Comparison of ENCODE assay signal across 9 mouse cellular contexts in genomic region chr15:102442490-102442889, GRCm38 (mm10). TPM values are rescaled to one million over a fixed set of nuclear protein-coding genes. Genes with fewer than 3 reads are reported as not detected.
DNase-seq lines count a peak whose midpoint lies in the region; ATAC-seq and TF ChIP-seq lines count a peak whose summit lies in the region.
"Had no signal": no experiment of that assay in that cellular context is flagged by ENCODE, and none has a peak within 500 bp of the region (broad histone marks: within the 10 kb centered on the region; RNA-seq: fewer than 3 reads in every experiment).

No protein-coding gene starts in this region.

- no peak for TF ChIP-seq POLR2A in cortical plate, adult 2 months (IDR thresholded peaks at IDR 0.05; ENCODE audit: extremely low read depth, insufficient read depth, low read length)

- no peak overlapping the region for H3K27ac ChIP-seq in cortical plate, adult 2 months (ENCODE audit: insufficient read depth, low read length)
- no peak overlapping the region for H3K27ac ChIP-seq in liver, embryonic 14.5 days
- H3K27ac ChIP-seq: limb, embryonic 13.5 days had no signal

- H3K27me3 ChIP-seq in liver, embryonic 14.5 days (ENCODE audit: control insufficient read depth, insufficient read depth, low read length), result no peaks in the 10 kb centered on the region
- H3K27me3 ChIP-seq: limb, embryonic 13.5 days had no signal

- TF ChIP-seq EP300 in liver, embryonic 14.5 days (IDR thresholded peaks at IDR 0.05; ENCODE audit: low read depth), result no peak

- H3K36me3 ChIP-seq in liver, embryonic 14.5 days (replicated peaks; ENCODE audit: control insufficient read depth, insufficient read depth, low read depth), result no peaks in the 10 kb centered on the region

- no peak overlapping the region for H3K4me3 ChIP-seq in cortical plate, adult 2 months (ENCODE audit: insufficient read depth, low read length)
- no peak overlapping the region for H3K4me3 ChIP-seq in liver, embryonic 14.5 days (ENCODE audit: insufficient read depth in 1 of 2, low read depth in 2 of 2, low read length in 2 of 2)
- H3K4me3 ChIP-seq: limb, embryonic 13.5 days had no signal

- 41% methylated on average over 2 of the region's 2 CpGs for WGBS in liver, embryonic 14.5 days (ENCODE audit: insufficient replicate concordance)

- DNase-seq in CD4-positive, CD25-positive, alpha-beta regulatory T cell, adult 2 months (ENCODE audit: low read depth, low spot score), result peak; percentile 85
- peak; percentile 98 for DNase-seq in adipocyte (ENCODE audit: low spot score)
- peak; percentile 56 to 79 for DNase-seq in gastrocnemius, postnatal 4 days (ENCODE audit: low spot score in 2 of 2)
- peak; percentile 84 to 93 for DNase-seq in kidney, postnatal 25 days
- DNase-seq in liver, embryonic 14.5 days (ENCODE audit: low read depth in 3 of 3, low spot score in 3 of 3), result peak; percentile 50 to 66 (median 58)
- peak; percentile 63 for DNase-seq in retina, adult 2 months (ENCODE audit: low read depth, low spot score)
- peak; percentile 85 for DNase-seq in thymus, postnatal 25 days

- 0 out of 2 replicates have a peak, but pooled peaks have one; percentile 30 for ATAC-seq in liver, embryonic 14.5 days (ENCODE audit: insufficient read depth)

- H3K4me1 ChIP-seq in cortical plate, adult 2 months (ENCODE audit: control insufficient read depth, insufficient read depth, low read length), result no peaks in the 10 kb centered on the region
- no peaks in the 10 kb centered on the region for H3K4me1 ChIP-seq in liver, embryonic 14.5 days (replicated peaks; ENCODE audit: control insufficient read depth in 2 of 2, insufficient read depth in 2 of 2, low read length in 1 of 2)
- H3K4me1 ChIP-seq: limb, embryonic 13.5 days had no signal

- peak; percentile 73 for TF ChIP-seq CTCF in cortical plate, adult 2 months (IDR thresholded peaks at IDR 0.05; ENCODE audit: extremely low read depth, insufficient read depth, low read length)
- TF ChIP-seq CTCF in liver, embryonic 14.5 days (IDR thresholded peaks at IDR 0.05; ENCODE audit: low read depth), result peak; percentile 85

- no peak overlapping the region for H3K9ac ChIP-seq in liver, embryonic 14.5 days (replicated peaks)
- H3K9ac ChIP-seq: limb, embryonic 13.5 days had no signal

- H3K4me2 ChIP-seq in liver, embryonic 14.5 days (ENCODE audit: low read depth), result no peak overlapping the region
- H3K4me2 ChIP-seq: limb, embryonic 13.5 days had no signal

- H3K9me3 ChIP-seq in liver, embryonic 14.5 days (ENCODE audit: control insufficient read depth, low read length), result no peaks in the 10 kb centered on the region
- H3K9me3 ChIP-seq: limb, embryonic 13.5 days had no signal

RNA-seq across cellular contexts. Expression of gene Amhr2, which starts 2.7 kb away (rescaled TPM):
- 1.2 and 1.4 TPM in 2 replicates for polyA plus RNA-seq in cortical plate, adult 2 months (2012; rRNA removed)
- 1 to 10 TPM; 3.6 to 3.9 TPM for total RNA-seq in gastrocnemius, postnatal 4 days (2021)
- polyA plus RNA-seq in liver, embryonic 14.5 days (2012; rRNA removed), result 0.05 and 0.06 TPM in 2 replicates
- polyA plus RNA-seq in liver, embryonic 14.5 days (2014; fragmentation: Nextera tagmentation; extraction: Ambion mirVana), result 0.11 and 0.23 TPM in 2 replicates

RNA-seq across cellular contexts. Expression of gene Prr13, which starts 16.3 kb away (rescaled TPM):
- polyA plus RNA-seq in cortical plate, adult 2 months (2012; rRNA removed), result 85.6 and 90.3 TPM in 2 replicates
- 10 to 100 TPM; 15.2 to 18.7 TPM for total RNA-seq in gastrocnemius, postnatal 4 days (2021)
- polyA plus RNA-seq in liver, embryonic 14.5 days (2012; rRNA removed), result 69.0 and 84.6 TPM in 2 replicates
- 111 and 117 TPM in 2 replicates for polyA plus RNA-seq in liver, embryonic 14.5 days (2014; fragmentation: Nextera tagmentation; extraction: Ambion mirVana)

RNA-seq across cellular contexts. Expression of gene Pcbp2, which starts 27.8 kb away (rescaled TPM):
- 415 and 432 TPM in 2 replicates for polyA plus RNA-seq in cortical plate, adult 2 months (2012; rRNA removed)
- total RNA-seq in gastrocnemius, postnatal 4 days (2021), result 100 to 1,000 TPM; 614 to 662 TPM
- 185 and 221 TPM in 2 replicates for polyA plus RNA-seq in liver, embryonic 14.5 days (2012; rRNA removed)
- polyA plus RNA-seq in liver, embryonic 14.5 days (2014; fragmentation: Nextera tagmentation; extraction: Ambion mirVana), result 93.3 and 103 TPM in 2 replicates

RNA-seq across cellular contexts. Expression of gene Sp1, which starts 36.5 kb away (rescaled TPM):
- 10.3 and 10.5 TPM in 2 replicates for polyA plus RNA-seq in cortical plate, adult 2 months (2012; rRNA removed)
- total RNA-seq in gastrocnemius, postnatal 4 days (2021), result 10 to 100 TPM; 54.9 to 69.9 TPM
- 9.2 and 9.5 TPM in 2 replicates for polyA plus RNA-seq in liver, embryonic 14.5 days (2012; rRNA removed)
- 5.0 and 5.4 TPM in 2 replicates for polyA plus RNA-seq in liver, embryonic 14.5 days (2014; fragmentation: Nextera tagmentation; extraction: Ambion mirVana)
